Comparison of ENCODE assay signal across 19 mouse cellular contexts in the genomic region with DNA sequence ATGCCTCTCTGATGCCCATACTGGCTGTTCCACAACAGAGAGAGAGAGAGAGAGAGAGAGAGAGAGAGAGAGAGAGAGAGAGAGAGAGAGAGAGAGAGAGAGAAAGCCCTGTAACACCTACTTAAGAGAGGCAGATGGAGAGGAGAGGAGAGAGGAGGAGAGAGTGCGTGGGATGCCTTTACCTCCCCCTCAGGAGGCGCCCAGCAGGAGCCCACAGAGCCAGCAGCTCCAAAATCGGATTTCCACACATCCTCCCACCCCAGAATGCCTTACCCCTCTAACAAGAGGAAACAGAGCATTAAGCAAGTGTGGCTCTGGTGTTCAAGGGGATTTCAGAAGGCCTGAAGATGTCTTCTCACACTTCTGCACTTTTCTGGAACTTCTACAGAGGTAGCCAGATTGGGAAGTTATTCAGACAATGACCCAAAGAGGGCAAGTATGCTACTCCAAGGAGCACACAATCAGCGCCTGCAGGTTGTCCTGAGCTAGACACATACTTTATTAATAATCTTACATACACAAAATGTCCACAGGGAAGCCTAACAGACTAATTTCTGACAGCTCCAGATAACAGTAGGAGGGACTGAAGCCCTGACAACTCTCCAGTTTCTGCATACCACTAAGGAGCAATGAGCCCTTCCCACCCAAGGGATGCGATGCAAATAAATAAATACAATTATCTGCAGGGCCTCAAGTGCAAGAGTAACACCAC.
DNase-seq lines count a peak whose midpoint lies in the region; ATAC-seq and TF ChIP-seq lines count a peak whose summit lies in the region.
"Had no signal": no experiment of that assay in that cellular context is flagged by ENCODE, and none has a peak within 500 bp of the region (broad histone marks: within the 10 kb centered on the region; RNA-seq: fewer than 3 reads in every experiment).

No protein-coding gene starts in this region.

- 0 out of 2 replicates have a peak overlapping the region, but pooled peaks have one; percentile 35 for H3K27ac ChIP-seq in forebrain, embryonic 10.5 days
- no peak overlapping the region for H3K27ac ChIP-seq in forebrain, embryonic 15.5 days (replicated peaks)
- no peak overlapping the region for H3K27ac ChIP-seq in lung, embryonic 14.5 days (ENCODE audit: low read depth)
- H3K27ac ChIP-seq in liver, embryonic 13.5 days: peak overlapping the region; percentile 91
- no peak overlapping the region for H3K27ac ChIP-seq in stomach, postnatal 0 days (replicated peaks)
- H3K27ac ChIP-seq: embryonic facial prominence, embryonic 15.5 days; kidney, postnatal 0 days; limb, embryonic 12.5 days; neural tube, embryonic 12.5 days had no signal

- H3K9ac ChIP-seq in forebrain, embryonic 15.5 days (replicated peaks): no peak overlapping the region
- no peak overlapping the region for H3K9ac ChIP-seq in lung, embryonic 14.5 days
- H3K9ac ChIP-seq in liver, embryonic 13.5 days: peak overlapping the region; percentile 52
- no peak overlapping the region for H3K9ac ChIP-seq in stomach, postnatal 0 days (ENCODE audit: low read length)
- H3K9ac ChIP-seq: embryonic facial prominence, embryonic 15.5 days; limb, embryonic 12.5 days; neural tube, embryonic 12.5 days had no signal

- no peaks in the 10 kb centered on the region for H3K27me3 ChIP-seq in forebrain, embryonic 10.5 days (ENCODE audit: poor library complexity, severe bottlenecking)
- no peaks in the 10 kb centered on the region for H3K27me3 ChIP-seq in forebrain, embryonic 15.5 days
- H3K27me3 ChIP-seq in lung, embryonic 14.5 days (ENCODE audit: insufficient read depth, low read length): no peaks in the 10 kb centered on the region
- no peaks in the 10 kb centered on the region for H3K27me3 ChIP-seq in liver, embryonic 13.5 days
- H3K27me3 ChIP-seq in stomach, postnatal 0 days (ENCODE audit: control insufficient read depth, insufficient read depth, low read length): no peaks in the 10 kb centered on the region
- H3K27me3 ChIP-seq: CH12.LX; embryonic facial prominence, embryonic 15.5 days; limb, embryonic 12.5 days; neural tube, embryonic 12.5 days had no signal

- no peak for TF ChIP-seq EP300 in stomach, postnatal 0 days (optimal IDR thresholded peaks at IDR 0.05)

- H3K4me3 ChIP-seq in forebrain, embryonic 10.5 days: no peak overlapping the region
- H3K4me3 ChIP-seq in forebrain, embryonic 15.5 days: no peak overlapping the region
- no peak overlapping the region for H3K4me3 ChIP-seq in lung, embryonic 14.5 days (ENCODE audit: low read depth, low read length)
- H3K4me3 ChIP-seq in liver, embryonic 13.5 days (replicated peaks): peak overlapping the region; percentile 26
- H3K4me3 ChIP-seq in stomach, postnatal 0 days (ENCODE audit: low read depth, low read length): no peak overlapping the region
- H3K4me3 ChIP-seq: embryonic facial prominence, embryonic 15.5 days; limb, embryonic 12.5 days; neural tube, embryonic 12.5 days had no signal

- peaks cover 13% of the 10 kb centered on the region for H3K36me3 ChIP-seq in forebrain, embryonic 10.5 days (replicated peaks)
- H3K36me3 ChIP-seq in forebrain, embryonic 15.5 days: no peaks in the 10 kb centered on the region
- no peaks in the 10 kb centered on the region for H3K36me3 ChIP-seq in lung, embryonic 14.5 days (ENCODE audit: insufficient read depth)
- H3K36me3 ChIP-seq in liver, embryonic 13.5 days: peaks cover 8% of the 10 kb centered on the region
- no peaks in the 10 kb centered on the region for H3K36me3 ChIP-seq in stomach, postnatal 0 days (ENCODE audit: control insufficient read depth, insufficient read depth, low read length)
- H3K36me3 ChIP-seq: neural tube, embryonic 12.5 days had no signal

- no peak overlapping the region for H3K4me2 ChIP-seq in forebrain, embryonic 15.5 days (replicated peaks)
- no peak overlapping the region for H3K4me2 ChIP-seq in lung, embryonic 14.5 days
- H3K4me2 ChIP-seq in liver, embryonic 13.5 days: peak overlapping the region; percentile 55
- no peak overlapping the region for H3K4me2 ChIP-seq in stomach, postnatal 0 days (replicated peaks; ENCODE audit: low read depth)
- H3K4me2 ChIP-seq: embryonic facial prominence, embryonic 15.5 days; limb, embryonic 12.5 days; neural tube, embryonic 12.5 days had no signal

- peaks cover 28% of the 10 kb centered on the region for H3K4me1 ChIP-seq in forebrain, embryonic 10.5 days
- H3K4me1 ChIP-seq in forebrain, embryonic 15.5 days: no peaks in the 10 kb centered on the region; the same call in 1 of the 2 replicates
- no peaks in the 10 kb centered on the region for H3K4me1 ChIP-seq in lung, embryonic 14.5 days (ENCODE audit: insufficient read depth)
- peaks cover 62% of the 10 kb centered on the region for H3K4me1 ChIP-seq in liver, embryonic 13.5 days (replicated peaks)
- H3K4me1 ChIP-seq in stomach, postnatal 0 days (replicated peaks; ENCODE audit: control insufficient read depth, insufficient read depth): no peaks in the 10 kb centered on the region
- H3K4me1 ChIP-seq: embryonic facial prominence, embryonic 15.5 days; neural tube, embryonic 12.5 days had no signal

- WGBS in forebrain, embryonic 10.5 days: 52% methylated on average over 5 of the region's 5 CpGs
- WGBS in forebrain, embryonic 15.5 days: 57% methylated on average over 5 of the region's 5 CpGs
- 47% methylated on average over 5 of the region's 5 CpGs for WGBS in lung, embryonic 14.5 days
- 27% methylated on average over 5 of the region's 5 CpGs for WGBS in liver, embryonic 13.5 days (ENCODE audit: insufficient replicate concordance)
- 60% methylated on average over 5 of the region's 5 CpGs for WGBS in stomach, postnatal 0 days

- H3K9me3 ChIP-seq in forebrain, embryonic 10.5 days: no peaks in the 10 kb centered on the region
- H3K9me3 ChIP-seq in forebrain, embryonic 15.5 days: no peaks in the 10 kb centered on the region
- no peaks in the 10 kb centered on the region for H3K9me3 ChIP-seq in lung, embryonic 14.5 days (ENCODE audit: low read depth, low read length)
- no peaks in the 10 kb centered on the region for H3K9me3 ChIP-seq in liver, embryonic 13.5 days (replicated peaks)
- no peaks in the 10 kb centered on the region for H3K9me3 ChIP-seq in stomach, postnatal 0 days (ENCODE audit: control insufficient read depth, low read length)
- H3K9me3 ChIP-seq: embryonic facial prominence, embryonic 15.5 days; limb, embryonic 12.5 days; neural tube, embryonic 12.5 days had no signal

- TF ChIP-seq CTCF in lung, embryonic 14.5 days (IDR thresholded peaks at IDR 0.05; ENCODE audit: low read depth): no peak
- TF ChIP-seq CTCF in stomach, postnatal 0 days (IDR thresholded peaks at IDR 0.05; ENCODE audit: low read depth): 0 out of 2 replicates have a peak, but pooled peaks have one; percentile 1

- DNase-seq in forebrain, embryonic 10.5 days (ENCODE audit: extremely low spot score, low spot score): no peak
- peak; percentile 12 for DNase-seq in lung, embryonic 14.5 days
- no peak for DNase-seq in lung, postnatal 25 days (ENCODE audit: low spot score)
- peak; percentile 59 for DNase-seq in liver, embryonic 13.5 days
- no peak for DNase-seq in stomach, postnatal 0 days (ENCODE audit: low spot score)
- DNase-seq in spleen, adult 12 weeks (ENCODE audit: low spot score): no peak
- no peak for DNase-seq in urinary bladder, postnatal 4 days (ENCODE audit: low spot score in 2 of 2)
- DNase-seq: adrenal gland, adult 8-10 months; gastrocnemius, postnatal 25 days; layer of hippocampus, postnatal 36 days; lung, postnatal 4 days; right cerebral cortex, postnatal 4 days; thymus, postnatal 25 days had no signal

- ATAC-seq in forebrain, embryonic 15.5 days (replicated peaks): no peak
- ATAC-seq in lung, embryonic 14.5 days (ENCODE audit: insufficient read depth): peak; percentile 44; the same call in 1 of the 2 replicates
- ATAC-seq in liver, embryonic 13.5 days (ENCODE audit: low read depth): peak; percentile 91
- no peak for ATAC-seq in stomach, postnatal 0 days (ENCODE audit: low FRiP score, low TSS enrichment)

Comparison
In these comparisons a context has a peak if more than half of its experiments do, and no peak if none do; other contexts are left out.
1. DNase-seq: peak in lung, embryonic 14.5 days (single experiment) and liver, embryonic 13.5 days (single experiment); none in forebrain, embryonic 10.5 days (single experiment), lung, postnatal 25 days (single experiment), stomach, postnatal 0 days (single experiment), spleen, adult 12 weeks (single experiment) and urinary bladder, postnatal 4 days (0 of 2).
2. H3K27ac ChIP-seq: peak in forebrain, embryonic 10.5 days (single experiment) and liver, embryonic 13.5 days (single experiment); none in forebrain, embryonic 15.5 days (single experiment), lung, embryonic 14.5 days (single experiment) and stomach, postnatal 0 days (single experiment).
3. ATAC-seq: peak in lung, embryonic 14.5 days (single experiment) and liver, embryonic 13.5 days (single experiment); none in forebrain, embryonic 15.5 days (single experiment) and stomach, postnatal 0 days (single experiment).